Mouse (Mus musculus): ENCODE results near the gene Gm43191. TPM values are rescaled to one million over a fixed set of nuclear protein-coding genes. Genes with fewer than 3 reads are reported as not detected.

Gene Gm43191
- not detected in 2 replicates for polyA plus RNA-seq (2015; fragmentation: Nextera tagmentation; extraction: Ambion mirVana)

- WGBS = 94% methylated on average over 1 of the region's 1 CpGs
- no peak within 1 kb of the TSS for H3K4me3 ChIP-seq (ENCODE audit: low read length)
- ATAC-seq (replicated peaks; ENCODE audit: extremely low read depth, insufficient read depth, low FRiP score) = no peak
- no peaks in the 10 kb centered on the region for H3K4me1 ChIP-seq (ENCODE audit: control insufficient read depth, insufficient read depth, low read length)
- H3K9me3 ChIP-seq (replicated peaks; ENCODE audit: control insufficient read depth, low read length) = no peaks in the 10 kb centered on the region
- no peak within 1 kb of the TSS for H3K9ac ChIP-seq (ENCODE audit: low read length)
- no peak within 1 kb of the TSS for H3K4me2 ChIP-seq (ENCODE audit: low read depth, low read length)
- H3K27me3 ChIP-seq (ENCODE audit: control insufficient read depth, insufficient read depth, low read length) = no peaks in the 10 kb centered on the region
- H3K27ac ChIP-seq (ENCODE audit: low read length) = no peak within 1 kb of the TSS
- peaks cover 14% of the 10 kb centered on the region for H3K36me3 ChIP-seq (ENCODE audit: control insufficient read depth, insufficient read depth)
These were observed at the start of gene Gm43191 for GRCm38 (mm10) chr3:116681160-116681559. Gene Gm43191 (minus strand): TSS chr3:116681260.

- ATAC-seq (replicated peaks; ENCODE audit: extremely low read depth, insufficient read depth, low FRiP score) = no peak
- WGBS = 73% methylated on average over 2 of the region's 2 CpGs
These were observed 48.6 kb upstream of the Gm43191 start for GRCm38 (mm10) chr3:116729483-116730174.

GRCm38 (mm10) chr3:116726807-116727206 lies 45.7 kb upstream of the Gm43191 start:
- no peak overlapping the region; the same call in 1 of the 2 replicates for H3K4me2 ChIP-seq (ENCODE audit: low read depth, low read length)
- peak; percentile 78; the same call in 1 of the 2 replicates for ATAC-seq (replicated peaks; ENCODE audit: extremely low read depth, insufficient read depth, low FRiP score)

More at GRCm38 (mm10) chr3:116729483-116730174, 48.6 kb upstream of the Gm43191 start:
- Histone ChIP-seq H3K27me3 (ENCODE audit: control insufficient read depth, insufficient read depth, low read length) (no peaks in the 10 kb centered on the region), H3K36me3 (ENCODE audit: control insufficient read depth, insufficient read depth) (no peaks in the 10 kb centered on the region), H3K9me3 (replicated peaks; ENCODE audit: control insufficient read depth, low read length) (no peaks in the 10 kb centered on the region), H3K9ac (ENCODE audit: low read length) (no peak overlapping the region), H3K4me3 (ENCODE audit: low read length) (no peak overlapping the region), H3K4me1 (ENCODE audit: control insufficient read depth, insufficient read depth, low read length) (peaks cover 6% of the 10 kb centered on the region), H3K4me2 (ENCODE audit: low read depth, low read length) (no peak overlapping the region), H3K27ac (ENCODE audit: low read length) (no peak overlapping the region)

DNA sequence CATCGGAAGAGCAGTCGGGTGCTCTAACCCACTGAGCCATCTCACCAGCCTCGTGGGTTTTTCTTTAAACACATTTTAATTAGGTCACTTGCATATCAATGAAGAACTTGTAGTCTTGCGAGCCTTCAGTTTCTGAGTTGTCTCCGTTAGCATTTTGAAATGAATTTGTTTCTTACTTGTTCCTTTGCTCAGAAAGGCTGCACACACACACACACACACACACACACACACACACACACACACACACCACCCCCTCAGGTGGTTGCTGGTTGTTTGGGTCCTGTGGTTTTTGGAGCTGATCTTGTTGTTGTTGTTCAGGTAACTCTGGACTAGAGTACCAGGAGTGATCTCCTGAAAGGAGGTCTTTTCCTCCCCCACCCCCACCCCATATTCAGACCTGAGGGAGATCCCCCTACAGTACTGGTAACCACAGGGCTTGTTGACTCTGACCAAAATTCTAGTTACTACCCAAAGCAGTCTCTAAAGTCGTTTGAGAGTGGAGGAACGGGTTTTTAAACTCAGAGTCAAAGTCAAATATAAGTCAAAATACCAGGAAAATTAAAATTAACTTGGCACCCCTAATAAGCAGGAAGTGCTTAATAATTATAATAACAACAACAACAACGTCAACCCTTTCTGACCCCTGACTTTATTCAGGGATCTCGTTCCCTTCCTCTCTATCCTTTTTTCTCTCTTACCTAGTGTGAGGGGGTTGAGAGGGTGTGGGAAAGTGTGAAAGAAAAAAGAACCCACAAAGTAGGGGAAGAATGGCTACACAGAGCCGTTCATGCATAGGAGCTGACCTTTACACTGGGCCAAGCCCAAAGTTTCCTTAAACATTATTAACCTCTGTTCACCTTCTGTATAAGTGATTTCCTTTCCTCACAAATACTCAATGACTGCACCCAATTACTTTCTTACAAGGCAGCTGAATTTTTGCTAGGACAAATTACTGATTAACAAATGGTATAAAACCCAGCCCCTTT lies 42.7 kb upstream of the Gm43191 start:
- Histone ChIP-seq H3K4me2 (ENCODE audit: low read depth, low read length) (no peak overlapping the region), H3K27me3 (ENCODE audit: control insufficient read depth, insufficient read depth, low read length) (no peaks in the 10 kb centered on the region), H3K9me3 (replicated peaks; ENCODE audit: control insufficient read depth, low read length) (no peaks in the 10 kb centered on the region), H3K9ac (ENCODE audit: low read length) (no peak overlapping the region), H3K4me3 (ENCODE audit: low read length) (no peak overlapping the region), H3K27ac (ENCODE audit: low read length) (no peak overlapping the region), H3K4me1 (ENCODE audit: control insufficient read depth, insufficient read depth, low read length) (peaks cover 6% of the 10 kb centered on the region), H3K36me3 (ENCODE audit: control insufficient read depth, insufficient read depth) (no peaks in the 10 kb centered on the region)
- ATAC-seq (replicated peaks; ENCODE audit: extremely low read depth, insufficient read depth, low FRiP score) = no peak
- WGBS = 62% methylated on average over 10 of the region's 10 CpGs

More at GRCm38 (mm10) chr3:116726807-116727206, 45.7 kb upstream of the Gm43191 start:
- Histone ChIP-seq H3K27ac (ENCODE audit: low read length) (no peak overlapping the region), H3K27me3 (ENCODE audit: control insufficient read depth, insufficient read depth, low read length) (no peaks in the 10 kb centered on the region), H3K4me3 (ENCODE audit: low read length) (no peak overlapping the region), H3K4me1 (ENCODE audit: control insufficient read depth, insufficient read depth, low read length) (peaks cover 6% of the 10 kb centered on the region), H3K36me3 (ENCODE audit: control insufficient read depth, insufficient read depth) (no peaks in the 10 kb centered on the region), H3K9ac (ENCODE audit: low read length) (no peak overlapping the region), H3K9me3 (replicated peaks; ENCODE audit: control insufficient read depth, low read length) (no peaks in the 10 kb centered on the region)
- 48% methylated on average over 9 of the region's 9 CpGs for WGBS

DNA sequence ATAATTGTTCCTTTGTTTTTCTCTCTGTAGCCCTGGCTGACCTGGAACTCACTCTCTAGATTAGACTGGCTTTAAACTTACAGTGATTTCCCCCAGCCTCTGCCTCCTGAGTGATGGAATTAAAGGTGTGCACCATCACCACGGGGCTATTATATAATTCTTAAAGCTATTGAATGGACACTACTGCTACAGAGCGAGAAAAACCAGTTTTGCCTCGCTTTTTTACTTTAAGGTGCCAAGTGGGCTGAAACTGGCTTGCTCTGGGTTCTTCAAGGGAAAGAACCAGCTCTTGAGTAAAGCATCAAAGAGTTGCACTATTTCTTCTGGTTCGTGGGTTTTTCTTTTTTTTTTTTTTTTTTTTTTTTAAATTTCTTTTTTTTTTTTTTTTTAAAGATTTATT lies 41.9 kb upstream of the Gm43191 start:
- Histone ChIP-seq H3K4me1 (ENCODE audit: control insufficient read depth, insufficient read depth, low read length) (peaks cover 6% of the 10 kb centered on the region), H3K9ac (ENCODE audit: low read length) (no peak overlapping the region), H3K27ac (ENCODE audit: low read length) (no peak overlapping the region), H3K9me3 (replicated peaks; ENCODE audit: control insufficient read depth, low read length) (no peaks in the 10 kb centered on the region), H3K4me3 (ENCODE audit: low read length) (no peak overlapping the region), H3K4me2 (ENCODE audit: low read depth, low read length) (no peak overlapping the region), H3K36me3 (ENCODE audit: control insufficient read depth, insufficient read depth) (no peaks in the 10 kb centered on the region), H3K27me3 (ENCODE audit: control insufficient read depth, insufficient read depth, low read length) (no peaks in the 10 kb centered on the region)
- WGBS = 68% methylated on average over 4 of the region's 4 CpGs
- ATAC-seq (replicated peaks; ENCODE audit: extremely low read depth, insufficient read depth, low FRiP score) = no peak

- Histone ChIP-seq H3K4me3 (ENCODE audit: low read length) (no peak overlapping the region), H3K4me1 (ENCODE audit: control insufficient read depth, insufficient read depth, low read length) (no peaks in the 10 kb centered on the region), H3K27ac (ENCODE audit: low read length) (no peak overlapping the region), H3K36me3 (ENCODE audit: control insufficient read depth, insufficient read depth) (no peaks in the 10 kb centered on the region), H3K4me2 (ENCODE audit: low read depth, low read length) (no peak overlapping the region), H3K9ac (ENCODE audit: low read length) (no peak overlapping the region), H3K27me3 (ENCODE audit: control insufficient read depth, insufficient read depth, low read length) (no peaks in the 10 kb centered on the region), H3K9me3 (replicated peaks; ENCODE audit: control insufficient read depth, low read length) (no peaks in the 10 kb centered on the region)
- WGBS = 50% methylated on average over 3 of the region's 3 CpGs
- ATAC-seq (replicated peaks; ENCODE audit: extremely low read depth, insufficient read depth, low FRiP score) = no peak
These were observed 37.9 kb upstream of the Gm43191 start for GRCm38 (mm10) chr3:116718951-116719350.

GRCm38 (mm10) chr3:116713031-116713430 lies 32.0 kb upstream of the Gm43191 start:
- Histone ChIP-seq H3K27me3 (ENCODE audit: control insufficient read depth, insufficient read depth, low read length) (no peaks in the 10 kb centered on the region), H3K9ac (ENCODE audit: low read length) (no peak overlapping the region; the same call in 1 of the 2 replicates), H3K4me3 (ENCODE audit: low read length) (peak overlapping the region; percentile 99), H3K9me3 (replicated peaks; ENCODE audit: control insufficient read depth, low read length) (no peaks in the 10 kb centered on the region), H3K4me2 (ENCODE audit: low read depth, low read length) (peak overlapping the region; percentile 85), H3K36me3 (ENCODE audit: control insufficient read depth, insufficient read depth) (no peaks in the 10 kb centered on the region), H3K4me1 (ENCODE audit: control insufficient read depth, insufficient read depth, low read length) (peaks cover 15% of the 10 kb centered on the region), H3K27ac (ENCODE audit: low read length) (no peak overlapping the region)
- ATAC-seq (replicated peaks; ENCODE audit: extremely low read depth, insufficient read depth, low FRiP score) = no peak
- 34% methylated on average over 5 of the region's 5 CpGs for WGBS

GRCm38 (mm10) chr3:116712436-116712881 lies 31.4 kb upstream of the Gm43191 start, which contains the start of gene Slc35a3:
Gene Slc35a3 (minus strand): TSS chr3:116712831.
- Histone ChIP-seq H3K4me2 (ENCODE audit: low read depth, low read length) (peak within 1 kb of the TSS; percentile 85), H3K27ac (ENCODE audit: low read length) (peak within 1 kb of the TSS; percentile 82), H3K4me3 (ENCODE audit: low read length) (peak within 1 kb of the TSS; percentile 99), H3K36me3 (ENCODE audit: control insufficient read depth, insufficient read depth) (no peaks in the 10 kb centered on the region), H3K4me1 (ENCODE audit: control insufficient read depth, insufficient read depth, low read length) (peaks cover 15% of the 10 kb centered on the region), H3K9me3 (replicated peaks; ENCODE audit: control insufficient read depth, low read length) (no peaks in the 10 kb centered on the region), H3K9ac (ENCODE audit: low read length) (peak within 1 kb of the TSS; percentile 97), H3K27me3 (ENCODE audit: control insufficient read depth, insufficient read depth, low read length) (no peaks in the 10 kb centered on the region)
- 4% methylated on average over 8 of the region's 8 CpGs for WGBS
- 0 out of 2 replicates have a peak, but pooled peaks have one; percentile 8 for ATAC-seq (replicated peaks; ENCODE audit: extremely low read depth, insufficient read depth, low FRiP score)
